Mouse (Mus musculus): ENCODE results near the gene Adcyap1. TPM values are rescaled to one million over a fixed set of nuclear protein-coding genes. Genes with fewer than 3 reads are reported as not detected.

Adcyap1 gene
- polyA plus RNA-seq, 1 experiment from 2014 or later = 23.9 TPM

- 1% methylated on average over 16 of the region's 16 CpGs for WGBS
- Histone ChIP-seq H3K27me3 (ENCODE audit: control insufficient read depth, insufficient read depth, low read length) (peaks cover 22% of the 10 kb centered on the region), H3K9me3 (ENCODE audit: control insufficient read depth, low read length) (no peaks in the 10 kb centered on the region), H3K27ac (replicated peaks; ENCODE audit: low read depth, low read length) (peak overlapping the region; percentile 87), H3K4me1 (ENCODE audit: control insufficient read depth, insufficient read depth, low read length) (peaks cover 27% of the 10 kb centered on the region), H3K9ac (replicated peaks; ENCODE audit: low read length) (peak overlapping the region; percentile 75), H3K36me3 (ENCODE audit: control insufficient read depth, insufficient read depth, low read length) (no peaks in the 10 kb centered on the region), H3K4me3 (replicated peaks; ENCODE audit: low read depth, low read length) (peak overlapping the region; percentile 46), H3K4me2 (ENCODE audit: low read length) (peak overlapping the region; percentile 76)
- peak; percentile 49 for DNase-seq
- 0 out of 2 replicates have a peak, but pooled peaks have one; percentile 2 for ATAC-seq (ENCODE audit: low FRiP score, low TSS enrichment)
Observed at GRCm38 (mm10) chr17:93201265-93201925, 2.6 kb downstream of the Adcyap1 start.

GRCm38 (mm10) chr17:93202165-93203075 is 3.6 kb downstream of the Adcyap1 start:
- H3K27me3 ChIP-seq (ENCODE audit: control insufficient read depth, insufficient read depth, low read length) = peaks cover 22% of the 10 kb centered on the region
- WGBS = under 1% methylated on average over 44 of the region's 44 CpGs

GRCm38 (mm10) chr17:93203076-93204031 is 4.5 kb downstream of the Adcyap1 start:
- no peaks in the 10 kb centered on the region for H3K9me3 ChIP-seq (ENCODE audit: control insufficient read depth, low read length)
- peak; percentile 77 for DNase-seq
- H3K27ac ChIP-seq (replicated peaks; ENCODE audit: low read depth, low read length) = peak overlapping the region; percentile 87
- WGBS = under 1% methylated on average over 34 of the region's 34 CpGs
- ATAC-seq (ENCODE audit: low FRiP score, low TSS enrichment) = peak; percentile 36
- peak overlapping the region; percentile 46 for H3K4me3 ChIP-seq (replicated peaks; ENCODE audit: low read depth, low read length)
- H3K36me3 ChIP-seq (ENCODE audit: control insufficient read depth, insufficient read depth, low read length) = no peaks in the 10 kb centered on the region
- H3K27me3 ChIP-seq (ENCODE audit: control insufficient read depth, insufficient read depth, low read length) = peaks cover 22% of the 10 kb centered on the region
- H3K4me1 ChIP-seq (ENCODE audit: control insufficient read depth, insufficient read depth, low read length) = peaks cover 27% of the 10 kb centered on the region
- peak overlapping the region; percentile 75 for H3K9ac ChIP-seq (replicated peaks; ENCODE audit: low read length)
- peak overlapping the region; percentile 76 for H3K4me2 ChIP-seq (ENCODE audit: low read length)

More at GRCm38 (mm10) chr17:93202165-93203075, 3.6 kb downstream of the Adcyap1 start:
- peak overlapping the region; percentile 76 for H3K4me2 ChIP-seq (ENCODE audit: low read length)
- H3K36me3 ChIP-seq (ENCODE audit: control insufficient read depth, insufficient read depth, low read length) = no peaks in the 10 kb centered on the region
- H3K27ac ChIP-seq (replicated peaks; ENCODE audit: low read depth, low read length) = peak overlapping the region; percentile 87
- peak overlapping the region; percentile 46 for H3K4me3 ChIP-seq (replicated peaks; ENCODE audit: low read depth, low read length)
- H3K9ac ChIP-seq (replicated peaks; ENCODE audit: low read length) = peak overlapping the region; percentile 75
- peaks cover 27% of the 10 kb centered on the region for H3K4me1 ChIP-seq (ENCODE audit: control insufficient read depth, insufficient read depth, low read length)
- DNase-seq (peak; percentile 78), ATAC-seq (ENCODE audit: low FRiP score, low TSS enrichment) (peak; percentile 57; the same call in 1 of the 2 replicates)
- H3K9me3 ChIP-seq (ENCODE audit: control insufficient read depth, low read length) = no peaks in the 10 kb centered on the region

- DNase-seq (no peak), ATAC-seq (ENCODE audit: low FRiP score, low TSS enrichment) (no peak)
- Histone ChIP-seq H3K4me2 (ENCODE audit: low read length) (no peak overlapping the region), H3K9ac (replicated peaks; ENCODE audit: low read length) (no peak overlapping the region), H3K4me1 (ENCODE audit: control insufficient read depth, insufficient read depth, low read length) (no peaks in the 10 kb centered on the region), H3K36me3 (ENCODE audit: control insufficient read depth, insufficient read depth, low read length) (no peaks in the 10 kb centered on the region), H3K4me3 (replicated peaks; ENCODE audit: low read depth, low read length) (no peak overlapping the region), H3K27me3 (ENCODE audit: control insufficient read depth, insufficient read depth, low read length) (no peaks in the 10 kb centered on the region), H3K9me3 (ENCODE audit: control insufficient read depth, low read length) (no peaks in the 10 kb centered on the region), H3K27ac (replicated peaks; ENCODE audit: low read depth, low read length) (no peak overlapping the region)
- 93% methylated on average over 6 of the region's 6 CpGs for WGBS
Observed at GRCm38 (mm10) chr17:93217785-93218184, 19.0 kb downstream of the Adcyap1 start.

GRCm38 (mm10) chr17:93218640-93219039 is 19.8 kb downstream of the Adcyap1 start:
- Histone ChIP-seq H3K36me3 (ENCODE audit: control insufficient read depth, insufficient read depth, low read length) (no peaks in the 10 kb centered on the region), H3K27ac (replicated peaks; ENCODE audit: low read depth, low read length) (no peak overlapping the region), H3K4me3 (replicated peaks; ENCODE audit: low read depth, low read length) (no peak overlapping the region), H3K4me2 (ENCODE audit: low read length) (no peak overlapping the region), H3K27me3 (ENCODE audit: control insufficient read depth, insufficient read depth, low read length) (no peaks in the 10 kb centered on the region), H3K9ac (replicated peaks; ENCODE audit: low read length) (no peak overlapping the region), H3K9me3 (ENCODE audit: control insufficient read depth, low read length) (no peaks in the 10 kb centered on the region), H3K4me1 (ENCODE audit: control insufficient read depth, insufficient read depth, low read length) (no peaks in the 10 kb centered on the region)
- ATAC-seq (ENCODE audit: low FRiP score, low TSS enrichment) (no peak), DNase-seq (no peak)
- WGBS = 73% methylated on average over 2 of the region's 2 CpGs

- H3K27ac ChIP-seq (replicated peaks; ENCODE audit: low read depth, low read length) = no peak overlapping the region
- H3K9me3 ChIP-seq (ENCODE audit: control insufficient read depth, low read length) = no peaks in the 10 kb centered on the region
- no peaks in the 10 kb centered on the region for H3K27me3 ChIP-seq (ENCODE audit: control insufficient read depth, insufficient read depth, low read length)
- DNase-seq (no peak), ATAC-seq (ENCODE audit: low FRiP score, low TSS enrichment) (no peak)
- H3K36me3 ChIP-seq (ENCODE audit: control insufficient read depth, insufficient read depth, low read length) = no peaks in the 10 kb centered on the region
- H3K4me1 ChIP-seq (ENCODE audit: control insufficient read depth, insufficient read depth, low read length) = no peaks in the 10 kb centered on the region
- H3K4me2 ChIP-seq (ENCODE audit: low read length) = no peak overlapping the region
- H3K9ac ChIP-seq (replicated peaks; ENCODE audit: low read length) = no peak overlapping the region
- no peak overlapping the region for H3K4me3 ChIP-seq (replicated peaks; ENCODE audit: low read depth, low read length)
Observed at GRCm38 (mm10) chr17:93237355-93237754, 38.5 kb downstream of the Adcyap1 start.

Measured in midbrain, embryonic 14.5 days (tissue).